Mouse (Mus musculus): Measurements from ENCODE around the gene Hoxa5.

DNA sequence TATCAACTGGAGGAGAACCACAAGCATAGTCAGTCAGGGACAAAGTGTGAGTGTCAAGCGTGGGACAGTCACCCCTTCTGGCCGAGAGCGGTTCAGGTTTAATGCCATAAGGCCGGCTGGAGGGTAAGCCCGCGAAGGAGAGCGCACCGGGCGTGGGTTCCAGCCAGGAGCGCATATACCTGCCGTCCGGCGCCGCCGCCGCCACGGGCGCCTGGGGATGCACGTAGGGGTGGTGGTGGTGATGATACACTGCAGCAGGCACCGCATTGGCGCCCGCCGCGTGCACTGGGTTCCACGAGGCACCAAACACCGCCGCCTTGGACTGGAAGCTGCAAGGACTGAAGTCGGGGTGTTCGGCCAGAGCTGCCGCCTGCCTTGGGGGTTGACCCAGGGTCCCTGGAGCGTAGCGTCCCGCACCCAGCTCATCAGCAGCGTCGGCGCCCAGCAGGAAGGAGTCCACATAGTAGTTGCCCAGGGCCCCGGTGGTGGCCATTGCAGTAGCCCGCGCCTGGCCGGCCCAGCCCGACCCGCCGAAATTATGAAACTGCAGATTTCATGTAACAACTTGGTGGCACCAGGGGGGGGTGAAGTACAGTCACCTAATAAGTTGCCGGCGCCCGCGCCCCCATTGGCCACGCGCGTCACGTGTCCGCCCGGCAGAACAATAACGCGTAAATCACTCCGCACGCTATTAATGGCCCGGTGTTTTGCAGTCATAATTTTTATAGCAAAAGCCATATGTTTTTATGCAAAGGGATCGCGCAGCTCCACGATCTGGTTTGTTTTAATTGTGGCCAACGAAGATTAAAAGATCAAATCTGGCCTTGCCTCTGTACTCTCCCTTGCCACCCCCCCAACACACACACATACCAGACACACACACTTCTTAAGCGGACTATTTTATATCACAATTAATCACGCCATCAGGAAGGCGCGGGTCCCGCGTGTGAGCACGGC, 21.5 kb upstream of the Hoxa5 start:
- TF ChIP-seq POLR2A (IDR thresholded peaks at IDR 0.05; ENCODE audit: insufficient read length, low read depth) = peak; percentile 58
- TF ChIP-seq TCF12 (IDR thresholded peaks at IDR 0.05; ENCODE audit: insufficient read depth, poor library complexity, severe bottlenecking) = no peak
- TF ChIP-seq POLR2AphosphoS2 (IDR thresholded peaks at IDR 0.05; ENCODE audit: insufficient read length, low read depth) = peak; percentile 59
